Mouse (Mus musculus) bone marrow macrophage, adult 2 months (primary cell): ENCODE measurements at regions not wholly inside any gene's neighbourhood (a gene's known extent, or its start where the extent isn't known, plus 50 kb on each side); places are given as distances from the start of the nearest gene placed in this dataset.

Experiments used
- CTCF ChIP-seq: IDR thresholded peaks from 2 replicates; pipeline ENCODE4 v1.5.1; 2012; ENCODE audit warnings: low read depth, mild to moderate bottlenecking, low read length, moderate library complexity
- POLR2A ChIP-seq: IDR thresholded peaks from 2 replicates; pipeline ENCODE4 v1.6.1; 2012; ENCODE audit warnings: mild to moderate bottlenecking, low read depth, low read length, borderline replicate concordance

GRCm38 (mm10) chr14:67153621-67154020, 1144.6 kb upstream of the Gulo start:
- no peak for TF ChIP-seq CTCF
- no peak for TF ChIP-seq POLR2A
